Mouse (Mus musculus): ENCODE results near the gene Krtap13-1.
A peak's percentile ranks its signal among the peaks of the same experiment; 100 is the strongest.
"Not testable (repeated sequence)": the region's sequence is repeated elsewhere in the genome, so short reads cannot be mapped to it uniquely, and the experiment has no call there.

Krtap13-1 gene

GRCm38 (mm10) chr16:88728812-88729275 lies at the start of gene Krtap13-1:
TSS of gene Krtap13-1 (plus strand) at chr16:88728862.
- no peak for DNase-seq (ENCODE audit: low read depth, low spot score)

- DNase-seq (ENCODE audit: low read depth, low spot score), result no peak
Observed at GRCm38 (mm10) chr16:88679099-88679498, 49.6 kb upstream of the Krtap13-1 start.

GRCm38 (mm10) chr16:88681282-88681681 lies 47.4 kb upstream of the Krtap13-1 start:
- peak; percentile 16 for DNase-seq (ENCODE audit: low read depth, low spot score)

- DNase-seq (ENCODE audit: low read depth, low spot score), result no peak
Observed at GRCm38 (mm10) chr16:88696256-88696655, 32.4 kb upstream of the Krtap13-1 start.

- peak; percentile 6 for DNase-seq (ENCODE audit: low read depth, low spot score)
Observed at GRCm38 (mm10) chr16:88701072-88701864, 27.4 kb upstream of the Krtap13-1 start.

GRCm38 (mm10) chr16:88707496-88708012 lies 21.1 kb upstream of the Krtap13-1 start, which contains the start of gene 2310061N02Rik:
TSS of gene 2310061N02Rik (minus strand) at chr16:88707962.
- DNase-seq (ENCODE audit: low read depth, low spot score), result no peak

- no peak for DNase-seq (ENCODE audit: low read depth, low spot score)
Observed at GRCm38 (mm10) chr16:88710757-88711156, 17.9 kb upstream of the Krtap13-1 start.

- DNase-seq (ENCODE audit: low read depth, low spot score), result no peak
Observed at GRCm38 (mm10) chr16:88711245-88711644, 17.4 kb upstream of the Krtap13-1 start.

GRCm38 (mm10) chr16:88716549-88716948 lies 12.1 kb upstream of the Krtap13-1 start:
- DNase-seq (ENCODE audit: low read depth, low spot score), result no peak

- DNase-seq (ENCODE audit: low read depth, low spot score), result no peak
Observed at GRCm38 (mm10) chr16:88720031-88720430, 8.6 kb upstream of the Krtap13-1 start.

- DNase-seq (ENCODE audit: low read depth, low spot score), result no peak
Observed at GRCm38 (mm10) chr16:88735391-88735790, 6.7 kb downstream of the Krtap13-1 start.

- DNase-seq (ENCODE audit: low read depth, low spot score), result no peak
Observed at GRCm38 (mm10) chr16:88744750-88745340, 16.2 kb downstream of the Krtap13-1 start.

GRCm38 (mm10) chr16:88747943-88748342 lies 19.3 kb downstream of the Krtap13-1 start:
- no peak for DNase-seq (ENCODE audit: low read depth, low spot score)

GRCm38 (mm10) chr16:88751535-88751934 lies 22.9 kb downstream of the Krtap13-1 start, which contains the start of gene Krtap13:
TSS of gene Krtap13 (minus strand) at chr16:88751635.
- DNase-seq (ENCODE audit: low read depth, low spot score), result not testable (repeated sequence)

GRCm38 (mm10) chr16:88758547-88758946 lies 29.9 kb downstream of the Krtap13-1 start, which contains the start of gene 2310034C09Rik:
TSS of gene 2310034C09Rik (plus strand) at chr16:88758847.
- not testable (repeated sequence) for DNase-seq (ENCODE audit: low read depth, low spot score)

GRCm38 (mm10) chr16:88774106-88774505 lies 45.4 kb downstream of the Krtap13-1 start, which contains the start of gene 2310057N15Rik:
TSS of gene 2310057N15Rik (minus strand) at chr16:88774206.
- no peak for DNase-seq (ENCODE audit: low read depth, low spot score)

GRCm38 (mm10) chr16:88777596-88777995 lies 48.9 kb downstream of the Krtap13-1 start, which contains the start of gene Gm5965:
TSS of gene Gm5965 (plus strand) at chr16:88777896.
- DNase-seq (ENCODE audit: low read depth, low spot score), result no peak
